Mouse (Mus musculus) brain, embryonic 14.5 days (tissue): ENCODE results near the gene Hdc. TPM values are rescaled to one million over a fixed set of nuclear protein-coding genes. Genes with fewer than 3 reads are reported as not detected.

Experiments used
- DNase-seq: peaks from one replicate; pipeline ENCODE4 v3.0.0-alpha.2; 2011; ENCODE audit warnings: low read depth
- CTCF ChIP-seq: fragments of 200-500 bp; IDR thresholded peaks from 2 replicates; pipeline ENCODE4 v1.5.1; 2012; ENCODE audit warnings: inconsistent platforms, mild to moderate bottlenecking, moderate library complexity, borderline replicate concordance; ENCODE audit not compliant: insufficient read depth, insufficient read length; ENCODE audit errors: extremely low read depth
- POLR2A ChIP-seq: fragments of 200-500 bp; IDR thresholded peaks from 2 replicates; pipeline ENCODE4 v1.6.1; 2012; ENCODE audit warnings: mild to moderate bottlenecking, inconsistent platforms, borderline replicate concordance; ENCODE audit not compliant: poor library complexity, insufficient read depth, insufficient read length, severe bottlenecking; ENCODE audit errors: extremely low read depth
- polyA plus RNA-seq: library from polyadenylated mRNA; depleted of rRNA; stranded (reverse); fragments of >200 nt; gene quantifications from 2 replicates; pipeline ENCODE4 v1.2.3, GENCODE M21; 2012

Gene Hdc
- polyA plus RNA-seq, 1 experiment = 2.0 TPM

DNA sequence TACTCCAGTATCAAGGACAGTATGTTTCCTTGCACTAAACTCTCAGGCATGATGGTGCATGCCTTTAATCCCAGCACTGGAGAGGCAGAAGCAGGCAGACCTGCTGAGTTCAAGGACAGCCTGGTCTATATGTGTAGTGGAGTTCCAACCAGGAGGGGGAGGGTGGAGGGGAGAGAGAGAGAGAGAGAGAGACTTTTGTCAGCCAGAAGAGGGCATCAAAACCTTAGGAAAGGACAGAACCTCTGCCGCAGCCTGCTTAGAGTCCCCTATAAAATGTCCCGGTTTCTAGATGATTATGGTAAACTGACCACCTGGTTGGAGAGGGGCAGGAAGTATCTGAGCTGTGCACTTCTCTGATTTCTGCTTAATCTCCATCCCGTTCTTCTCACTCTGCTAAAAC, 20.1 kb downstream of the Hdc start:
- peak; percentile 37 for DNase-seq

DNA sequence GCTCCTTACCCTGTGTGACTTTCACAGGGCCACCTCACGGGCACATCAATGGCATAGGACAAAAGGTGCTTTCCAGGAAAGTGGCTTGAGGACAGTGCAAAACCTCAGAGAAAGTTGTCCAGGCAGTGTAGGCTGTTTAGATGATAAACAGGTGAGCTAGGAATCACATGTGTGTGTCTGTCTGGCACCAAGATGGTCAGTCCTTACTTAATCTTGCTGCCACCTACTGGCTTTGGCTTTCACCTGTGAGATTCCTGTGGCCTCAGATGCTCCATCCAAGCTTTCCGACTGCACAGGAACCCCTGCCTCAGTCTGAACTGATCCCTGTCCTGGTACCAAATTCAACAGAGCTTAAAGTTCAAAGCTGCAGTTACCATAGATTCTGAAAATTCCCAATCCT, 20.7 kb downstream of the Hdc start:
- DNase-seq = no peak
- TF ChIP-seq POLR2A (no peak), CTCF (no peak)

More for the DNA sequence above, 20.1 kb downstream of the Hdc start:
- peak; percentile 36; the same call in 1 of the 2 replicates for TF ChIP-seq CTCF
- no peak for TF ChIP-seq POLR2A

DNA sequence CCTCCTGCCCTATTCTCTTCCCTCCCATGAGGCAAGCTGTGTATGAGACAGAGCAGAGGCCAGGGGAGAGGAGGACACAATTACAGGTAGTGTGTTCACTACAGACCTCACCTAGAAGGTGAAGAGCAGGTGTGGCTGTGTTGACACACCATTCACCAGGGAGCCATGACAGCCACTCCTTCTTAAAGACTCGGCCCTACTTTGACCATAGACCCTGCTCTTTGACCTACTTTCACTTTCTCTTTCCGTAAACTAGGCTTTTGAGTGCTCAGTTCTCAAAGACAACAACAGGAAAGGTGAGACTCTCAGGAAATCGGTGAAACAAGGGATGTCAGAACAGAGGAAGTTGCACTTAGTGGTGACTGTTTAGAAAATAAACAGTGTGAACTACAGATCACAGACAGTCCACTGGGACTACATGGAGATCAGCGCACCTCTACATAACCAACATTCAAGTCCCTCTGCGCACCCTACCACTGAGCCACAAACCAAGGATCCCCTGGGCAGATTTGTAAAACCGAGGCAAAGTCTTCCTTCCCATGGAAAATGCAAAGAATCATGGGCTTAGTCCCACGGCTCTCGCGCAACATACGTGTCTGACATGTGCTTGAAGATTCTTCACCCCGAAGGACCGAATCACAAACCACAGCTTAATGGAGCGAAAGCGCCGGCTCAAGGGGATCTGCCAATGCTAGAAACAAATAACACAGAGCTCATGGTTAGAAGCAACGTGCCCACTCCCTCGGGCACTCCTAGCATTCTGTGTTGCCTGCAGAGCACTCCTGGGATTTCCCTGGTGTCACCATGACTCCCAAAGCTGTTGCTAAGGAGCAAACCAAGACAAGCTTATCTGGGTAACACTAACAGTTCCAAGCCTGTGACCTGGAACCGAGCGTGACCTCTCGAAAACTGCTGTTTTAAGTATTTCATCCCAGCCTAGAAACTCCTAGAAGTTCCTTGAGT, 21.5 kb downstream of the Hdc start:
- no peak for DNase-seq
- TF ChIP-seq CTCF = no peak
- TF ChIP-seq POLR2A = no peak

DNA sequence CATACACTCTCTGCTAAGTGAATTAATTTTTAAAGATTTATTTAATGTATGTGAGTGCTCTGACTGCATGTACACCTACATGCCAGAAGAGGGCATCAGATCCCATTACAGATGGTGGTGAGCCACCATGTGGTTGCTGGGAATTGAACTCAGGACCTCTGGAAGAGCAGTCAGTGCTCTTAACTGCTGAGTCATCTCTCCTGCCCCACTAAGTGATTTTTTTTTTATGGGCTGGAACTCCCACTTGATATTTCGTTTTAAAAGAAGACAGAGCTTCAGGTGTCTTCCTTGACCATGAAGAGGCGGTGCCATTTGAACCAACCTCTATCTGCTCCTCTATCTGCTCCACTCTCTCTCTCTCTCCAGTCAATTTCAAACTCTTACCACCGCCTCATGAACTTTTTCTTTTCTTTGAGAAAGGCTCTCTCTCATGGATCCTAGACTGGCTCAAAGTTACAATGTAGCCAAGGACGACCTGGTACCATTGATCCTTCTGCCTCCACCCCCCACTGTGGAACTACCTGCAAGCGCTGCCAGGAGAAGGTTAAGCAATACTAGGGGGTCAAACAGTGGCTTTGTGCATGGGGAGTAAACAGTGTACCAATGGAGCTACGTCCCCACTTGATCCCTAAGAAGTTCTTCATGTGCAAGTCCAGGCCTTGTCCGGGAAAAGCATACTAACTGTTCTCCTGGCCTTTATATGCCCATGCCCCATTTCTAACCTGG, 22.6 kb downstream of the Hdc start:
- no peak for DNase-seq
- TF ChIP-seq POLR2A (no peak), CTCF (no peak)

DNA sequence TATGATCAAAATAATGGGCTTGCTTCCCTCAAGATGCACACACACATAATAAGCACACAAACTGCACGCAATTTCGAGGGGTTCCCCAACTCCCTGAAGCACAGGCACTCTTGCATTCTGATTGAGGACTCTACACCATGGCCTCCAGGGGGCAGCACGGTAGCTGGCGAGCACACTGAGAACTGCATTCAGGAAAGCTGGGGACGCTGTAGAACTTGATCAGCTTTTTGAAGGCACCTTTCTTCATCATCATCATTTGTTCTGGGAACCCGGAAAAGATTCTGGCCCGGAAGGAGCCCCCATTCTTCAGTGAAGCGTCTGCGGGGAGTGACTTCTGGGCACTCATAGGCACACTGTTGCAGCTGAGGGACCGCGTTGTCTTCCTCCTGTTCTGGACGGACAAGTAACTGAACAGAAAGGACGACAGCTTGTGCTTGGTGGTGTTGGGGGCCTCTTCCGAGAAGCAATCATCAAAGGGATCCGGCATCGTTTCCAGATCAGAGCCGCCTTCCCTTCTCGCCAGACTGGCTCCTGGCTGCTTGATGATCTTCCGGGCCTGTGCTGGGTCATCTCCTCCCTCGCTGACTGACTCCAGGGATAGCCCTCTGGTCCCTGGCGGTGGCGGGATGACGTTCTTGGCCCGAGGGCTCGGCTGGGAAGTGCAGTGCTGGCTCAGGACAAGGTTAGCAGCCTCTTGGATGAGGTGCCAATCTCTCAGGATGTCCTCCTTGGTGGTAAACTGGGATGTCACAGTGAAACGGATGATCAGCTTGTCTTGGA, 25.1 kb downstream of the Hdc start:
- peak; percentile 84 for DNase-seq
- no peak for TF ChIP-seq POLR2A
- peak; percentile 91 for TF ChIP-seq CTCF

DNA sequence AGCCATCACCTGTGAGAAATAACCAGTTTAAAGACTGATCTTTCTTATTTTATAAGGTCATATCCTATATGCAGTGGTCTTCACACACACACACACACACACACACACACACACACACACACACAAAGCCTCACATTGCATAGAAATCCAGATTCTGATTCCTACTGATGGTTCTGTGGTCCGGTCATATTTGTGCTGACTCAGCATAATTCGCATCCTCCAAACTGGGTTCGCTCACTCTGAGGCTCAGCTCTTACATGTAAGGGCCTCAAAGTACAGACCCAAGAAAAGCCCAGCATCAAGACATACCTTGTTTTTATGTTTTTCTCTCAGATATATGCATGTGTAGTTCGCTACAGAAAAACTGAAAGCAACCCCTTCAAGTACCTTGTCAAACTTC, 27.8 kb downstream of the Hdc start:
- no peak for DNase-seq
- TF ChIP-seq CTCF (no peak), POLR2A (no peak)

DNA sequence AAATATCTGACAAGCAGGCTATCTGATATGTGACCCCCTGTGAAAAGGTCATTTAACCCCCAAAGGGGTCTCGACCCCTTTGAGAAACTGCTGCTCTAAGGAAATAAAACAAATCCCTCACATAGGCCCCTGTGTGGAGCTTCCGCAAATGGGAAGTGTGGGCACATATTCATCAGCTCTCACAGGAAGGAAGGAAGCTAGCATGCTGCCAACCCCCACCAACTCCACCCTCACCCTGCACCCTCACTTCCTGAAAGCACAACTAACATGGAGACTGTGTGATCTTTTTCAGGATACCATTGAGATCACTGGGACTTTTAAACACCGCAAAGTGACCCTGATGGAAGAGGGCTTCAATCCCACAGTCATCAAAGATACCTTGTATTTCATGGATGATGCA, 31.6 kb downstream of the Hdc start:
- no peak for TF ChIP-seq CTCF
- TF ChIP-seq POLR2A = no peak
- no peak for DNase-seq

DNA sequence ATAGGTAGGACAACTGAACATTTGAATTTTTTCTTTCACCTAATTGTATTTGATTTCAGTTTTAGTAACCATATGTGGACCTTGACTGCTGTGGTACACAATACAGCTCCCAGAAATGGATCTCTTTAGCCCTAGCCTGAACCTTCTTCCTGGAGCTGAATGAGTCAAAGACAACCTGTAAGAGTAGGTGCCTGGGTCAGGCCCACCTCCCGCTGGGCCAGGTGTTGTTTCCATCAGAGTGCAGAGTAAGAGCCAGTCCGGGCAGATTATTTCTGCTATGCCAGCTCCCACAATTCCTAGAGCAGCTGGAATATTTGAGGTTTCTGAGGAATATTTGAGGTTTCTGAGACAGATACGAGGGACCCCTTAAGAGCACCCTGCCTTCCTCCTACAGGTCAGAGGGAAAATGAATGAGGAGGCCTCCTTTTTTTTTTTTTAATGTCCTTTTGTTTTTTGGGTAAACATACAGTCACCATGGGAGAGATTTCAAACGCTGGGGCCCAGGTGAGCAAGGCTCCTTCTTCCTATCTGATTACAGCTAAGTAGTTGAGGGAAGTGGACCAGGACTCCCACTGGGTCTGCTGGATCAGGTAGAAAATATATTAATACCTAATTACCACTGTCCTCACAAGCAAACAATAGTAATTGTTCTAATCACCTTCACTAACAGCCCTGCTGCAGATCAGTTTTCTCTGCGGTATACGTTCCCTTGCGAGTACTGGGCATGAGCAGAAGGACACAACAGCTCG, 34.3 kb downstream of the Hdc start:
- TF ChIP-seq POLR2A (no peak), CTCF (no peak)
- no peak for DNase-seq

DNA sequence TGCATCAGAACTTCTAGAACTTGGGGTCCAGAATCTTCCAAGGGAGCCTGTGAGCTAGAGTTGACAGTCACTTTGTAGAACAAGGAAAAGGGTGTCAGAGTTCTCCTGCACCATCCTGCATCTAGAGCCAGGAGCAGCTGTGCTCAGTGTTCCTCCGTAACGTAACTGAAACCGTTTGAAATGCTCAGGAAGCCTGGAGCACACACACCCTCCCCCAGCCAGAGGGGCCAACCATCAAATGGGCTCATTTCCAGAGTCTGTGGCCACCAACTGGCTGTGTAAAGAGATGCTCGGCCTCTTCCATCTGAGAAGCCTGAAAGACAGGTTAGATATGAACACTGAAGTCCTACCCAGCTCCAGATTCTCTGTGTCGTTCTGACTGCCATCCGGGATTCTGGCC, 35.1 kb downstream of the Hdc start:
- TF ChIP-seq CTCF = no peak
- no peak for DNase-seq

DNA sequence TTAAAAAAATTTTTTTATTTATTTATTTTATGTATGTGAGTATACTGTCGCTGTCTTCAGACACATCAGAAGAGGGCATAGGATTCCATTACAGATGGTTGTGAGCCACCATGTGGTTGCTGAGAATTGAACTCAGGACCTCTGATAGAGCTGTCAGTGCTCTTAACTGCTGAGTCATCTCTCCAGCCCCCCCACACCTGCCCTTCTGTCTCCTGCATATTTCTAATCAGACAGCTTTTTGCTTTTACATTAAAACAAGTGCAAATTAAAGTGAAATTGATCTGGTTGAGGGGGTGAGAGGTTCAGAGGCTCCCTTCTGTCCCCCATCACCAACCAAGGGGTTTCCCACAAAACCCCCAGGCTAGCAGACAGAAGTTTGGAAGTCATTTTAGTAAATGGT, 39.8 kb downstream of the Hdc start:
- no peak for TF ChIP-seq CTCF
- no peak for TF ChIP-seq POLR2A
- DNase-seq = no peak

DNA sequence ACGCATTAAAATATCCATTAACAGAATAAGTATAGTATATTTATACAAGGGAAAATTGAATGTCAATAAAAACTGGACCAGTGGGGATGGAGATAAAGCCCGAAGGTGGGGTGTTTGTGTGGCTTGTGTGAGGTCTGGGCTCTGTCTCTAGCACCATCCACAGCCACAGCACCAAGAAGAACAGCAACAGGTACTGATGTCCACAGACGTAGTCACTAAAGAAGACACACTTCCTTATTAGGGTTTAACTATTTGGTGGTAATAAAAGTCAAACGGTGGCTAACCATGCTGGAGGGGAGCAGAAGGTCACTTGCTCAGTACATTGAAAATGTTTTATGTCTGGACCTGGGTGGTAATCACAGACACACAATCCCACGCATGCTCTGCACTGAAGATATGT, 41.7 kb downstream of the Hdc start:
- DNase-seq = no peak
- TF ChIP-seq POLR2A (no peak), CTCF (no peak)
